10 mouse cellular contexts compared by ENCODE assay signal in the genomic region with DNA sequence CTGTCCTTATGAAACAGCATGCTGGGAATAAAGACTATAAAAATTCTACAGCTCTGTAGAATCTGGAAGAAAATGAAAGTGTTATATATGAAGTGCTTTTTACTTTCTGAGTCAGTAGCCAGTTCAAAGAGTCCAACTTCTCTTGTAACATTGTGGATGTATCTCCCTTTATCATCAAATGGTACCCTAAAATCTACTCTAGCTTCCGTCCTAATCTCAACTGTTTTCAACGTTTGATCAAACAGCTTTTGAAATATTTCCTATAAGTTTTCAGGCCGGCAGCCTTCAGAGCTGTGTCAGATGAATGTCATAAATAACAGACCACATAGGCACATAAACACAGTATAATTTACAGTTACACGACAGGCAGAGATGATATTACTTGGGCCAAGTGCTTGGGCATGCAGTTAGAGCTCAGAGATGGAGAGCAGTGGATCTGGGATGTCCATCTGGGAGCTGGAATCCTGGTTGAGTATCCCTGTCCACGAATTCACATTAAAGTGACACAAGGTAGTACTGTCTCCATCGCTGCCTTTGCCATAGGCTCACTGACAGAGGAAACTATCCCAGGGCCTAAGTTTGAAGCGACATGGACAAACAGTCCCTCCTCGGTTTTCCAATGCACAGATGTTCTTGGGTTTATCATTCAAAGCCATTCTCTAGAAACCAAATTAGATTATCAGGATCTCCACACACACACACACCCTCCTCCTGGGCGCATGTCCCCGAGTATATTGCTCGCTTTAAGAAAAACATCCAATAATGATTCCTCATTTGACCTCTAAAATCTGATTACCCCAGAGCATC. TPM values are rescaled to one million over a fixed set of nuclear protein-coding genes. Genes with fewer than 3 reads are reported as not detected.
DNase-seq lines count a peak whose midpoint lies in the region; ATAC-seq and TF ChIP-seq lines count a peak whose summit lies in the region.
"Had no signal": no experiment of that assay in that cellular context is flagged by ENCODE, and none has a peak within 500 bp of the region (broad histone marks: within the 10 kb centered on the region; RNA-seq: fewer than 3 reads in every experiment).

No protein-coding gene starts in this region.

- no peaks in the 10 kb centered on the region for H3K27me3 ChIP-seq in heart, embryonic 13.5 days (replicated peaks)
- no peaks in the 10 kb centered on the region for H3K27me3 ChIP-seq in forebrain, embryonic 16.5 days (replicated peaks; ENCODE audit: control insufficient read depth, insufficient read depth, low read length)

- peak overlapping the region; percentile 94 for H3K9ac ChIP-seq in heart, embryonic 13.5 days
- H3K9ac ChIP-seq in forebrain, embryonic 16.5 days (replicated peaks; ENCODE audit: low read depth, low read length): peak overlapping the region; percentile 92

- H3K4me3 ChIP-seq in heart, embryonic 13.5 days: peak overlapping the region; percentile 2; the same call in 1 of the 2 replicates
- H3K4me3 ChIP-seq in bone marrow, adult 2 months (replicated peaks; ENCODE audit: control insufficient read depth, low read depth, low read length): no peak overlapping the region
- H3K4me3 ChIP-seq in forebrain, embryonic 16.5 days (replicated peaks; ENCODE audit: low read length): peak overlapping the region; percentile 90
- H3K4me3 ChIP-seq in macrophage (ENCODE audit: inconsistent target): no peak overlapping the region

- no peak for DNase-seq in heart, postnatal 10 days
- no peak for DNase-seq in ovary, postnatal 10 days (ENCODE audit: low spot score)
- no peak for DNase-seq in right cerebral cortex, adult 18-20 months
- DNase-seq in urinary bladder, postnatal 14 days (ENCODE audit: low spot score): no peak
- DNase-seq: kidney, postnatal 25 days had no signal

- intact Hi-C loops in heart, postnatal 10 days (cut with DNase I): loop anchor here (2.0 kb wide), 4 partner anchors 31 to 355 kb away; no protein-coding TSS in a partner anchor

- no peak for TF ChIP-seq CTCF in bone marrow, adult 2 months (IDR thresholded peaks at IDR 0.05; ENCODE audit: control insufficient read depth, insufficient read depth, low read length)

- no peaks in the 10 kb centered on the region for H3K36me3 ChIP-seq in heart, embryonic 13.5 days
- H3K36me3 ChIP-seq in forebrain, embryonic 16.5 days (ENCODE audit: control insufficient read depth, insufficient read depth): no peaks in the 10 kb centered on the region
- no peaks in the 10 kb centered on the region for H3K36me3 ChIP-seq in macrophage (ENCODE audit: inconsistent target)

- ATAC-seq in heart, embryonic 13.5 days (ENCODE audit: extremely low read depth, insufficient number of reproducible peaks, low FRiP score, low TSS enrichment): no peak
- no peak for ATAC-seq in forebrain, embryonic 16.5 days
- ATAC-seq: CD4-positive, CD25-positive, alpha-beta regulatory T cell, adult 4 months had no signal

- TF ChIP-seq POLR2A in bone marrow, adult 2 months (IDR thresholded peaks at IDR 0.05; ENCODE audit: borderline replicate concordance, control insufficient read depth, low read depth, low read length): no peak

- H3K9me3 ChIP-seq in heart, embryonic 13.5 days: no peaks in the 10 kb centered on the region
- H3K9me3 ChIP-seq in forebrain, embryonic 16.5 days (ENCODE audit: control insufficient read depth, low read length): no peaks in the 10 kb centered on the region

- peaks cover 60% of the 10 kb centered on the region for H3K4me1 ChIP-seq in heart, embryonic 13.5 days
- H3K4me1 ChIP-seq in bone marrow, adult 2 months (ENCODE audit: control insufficient read depth, insufficient read depth, low read length): peaks cover 7% of the 10 kb centered on the region
- peaks cover 38% of the 10 kb centered on the region for H3K4me1 ChIP-seq in forebrain, embryonic 16.5 days (replicated peaks; ENCODE audit: control insufficient read depth, insufficient read depth, low read length)

- WGBS in heart, embryonic 13.5 days: 65% methylated on average over 11 of the region's 11 CpGs
- 38% methylated on average over 11 of the region's 11 CpGs for WGBS in bone marrow, adult 2 months
- WGBS in forebrain, embryonic 16.5 days: 72% methylated on average over 11 of the region's 11 CpGs
- WGBS in macrophage (ENCODE audit: missing documents): 58% methylated on average over 11 of the region's 11 CpGs

- H3K27ac ChIP-seq in heart, embryonic 13.5 days (replicated peaks): no peak overlapping the region; the same call in 1 of the 2 replicates
- H3K27ac ChIP-seq in bone marrow, adult 2 months (ENCODE audit: control insufficient read depth, insufficient read depth, low read depth, low read length, poor library complexity): peak overlapping the region; percentile 11; the same call in 1 of the 2 replicates
- peak overlapping the region; percentile 100 for H3K27ac ChIP-seq in forebrain, embryonic 16.5 days (ENCODE audit: low read length)
- H3K27ac ChIP-seq in macrophage: 0 out of 2 replicates have a peak overlapping the region, but pooled peaks have one; percentile 95

- peaks cover 83% of the 10 kb centered on the region for H3K79me2 ChIP-seq in macrophage (ENCODE audit: inconsistent target)

- peak overlapping the region; percentile 75 for H3K4me2 ChIP-seq in heart, embryonic 13.5 days
- peak overlapping the region; percentile 67 for H3K4me2 ChIP-seq in forebrain, embryonic 16.5 days (ENCODE audit: low read length)

RNA-seq across cellular contexts. Expression of gene Klf7, which starts 4.4 kb away (rescaled TPM):
- 17.8 and 17.9 TPM in 2 replicates for polyA plus RNA-seq in heart, embryonic 13.5 days (2015; fragmentation: Nextera tagmentation; extraction: Ambion mirVana)
- total RNA-seq in heart, postnatal 10 days (2021): 10 to 100 TPM; 21.5 to 24.0 TPM
- polyA plus RNA-seq in bone marrow, adult 2 months (2011; ENCODE audit: insufficient read depth, insufficient read length, low replicate concordance, missing spikeins): 4.7 and 18.3 TPM in 2 replicates
- polyA plus RNA-seq in forebrain, embryonic 16.5 days (2015; fragmentation: Nextera tagmentation; extraction: Ambion mirVana): 131 and 137 TPM in 2 replicates
- 100 to 1,000 TPM in 12 of 26 experiments, 10 to 100 TPM in 14; 21.2 to 321 (median 51.0) TPM for total RNA-seq in macrophage (2018; cell fraction: chromatin; rRNA removed)
- total RNA-seq in macrophage (2018; cell fraction: cytosol; rRNA removed): 10 to 100 TPM in 12 of 26 experiments, 1 to 10 TPM in 14; 5.5 to 83.8 (median 9.3) TPM
- 100 to 1,000 TPM in 10 of 26 experiments, 10 to 100 TPM in 16; 18.5 to 284 (median 66.2) TPM for total RNA-seq in macrophage (2018; cell fraction: nucleus; rRNA removed)
- polyA plus RNA-seq in macrophage (2018): 4.3 to 10.1 TPM (median 10.1 TPM) in 3 replicates

Comparison
In these comparisons a context has a peak if more than half of its experiments do, and no peak if none do; other contexts are left out.
1. H3K4me3 ChIP-seq: peak in heart, embryonic 13.5 days (single experiment) and forebrain, embryonic 16.5 days (single experiment); none in bone marrow, adult 2 months (single experiment) and macrophage (single experiment).